Mouse (Mus musculus) thymus, adult 2 months (tissue): Measurements from ENCODE around the gene Strbp.

Experiments used
- CTCF ChIP-seq: fragments of 200-500 bp; IDR thresholded peaks from 2 replicates; pipeline ENCODE4 v1.5.1; 2012; ENCODE audit warnings: mild to moderate bottlenecking, control low read depth, low read length, moderate library complexity, borderline replicate concordance; ENCODE audit not compliant: control insufficient read depth, poor library complexity, insufficient read depth; ENCODE audit errors: extremely low read depth
- POLR2A ChIP-seq: fragments of 200-500 bp; IDR thresholded peaks from 2 replicates; pipeline ENCODE4 v1.6.1; 2012; ENCODE audit warnings: mild to moderate bottlenecking, low read length, control low read depth, moderate library complexity; ENCODE audit not compliant: control insufficient read depth, poor library complexity, insufficient read depth; ENCODE audit errors: extremely low read depth

GRCm38 (mm10) chr2:37570703-37571102 lies 133.0 kb downstream of the Strbp start:
- no peak for TF ChIP-seq CTCF
- TF ChIP-seq POLR2A = no peak
